Mouse (Mus musculus): ENCODE measurements around the gene Sik1. TPM values are rescaled to one million over a fixed set of nuclear protein-coding genes. Genes with fewer than 3 reads are reported as not detected.

Gene Sik1
- total RNA-seq, 1 experiment = 35.0 TPM

DNA sequence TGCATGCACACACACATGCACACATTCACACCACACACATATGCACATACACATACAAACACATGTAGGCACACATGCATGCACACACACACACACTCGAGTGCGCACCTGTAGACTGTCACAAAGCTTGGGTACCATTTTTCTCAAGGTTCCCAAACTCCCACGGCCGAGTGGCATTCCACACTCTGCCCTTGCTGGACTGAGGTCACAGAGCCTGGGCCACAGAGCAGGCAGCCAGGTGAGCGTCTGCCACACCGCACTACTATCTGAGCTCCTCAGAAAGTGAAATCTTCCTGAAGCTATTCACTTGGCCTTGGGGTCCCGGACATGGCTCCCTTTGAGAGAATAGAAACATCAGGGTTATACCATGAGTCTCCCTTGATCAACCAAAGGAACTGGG is 40.7 kb upstream of the Sik1 start:
- in situ Hi-C loops (cut with MboI; ENCODE audit: low sequenced_read_pairs in 2 of 2, unreplicated experiment in 2 of 2) = no loop called here
- Histone ChIP-seq H3K9ac (ENCODE audit: insufficient read depth, low read depth, low read length, poor library complexity, severe bottlenecking) (no peak overlapping the region), H3K36me3 (ENCODE audit: control insufficient read depth, insufficient read depth, low read length, poor library complexity, severe bottlenecking) (no peaks in the 10 kb centered on the region), H3K4me1 (ENCODE audit: control insufficient read depth in 2 of 2, insufficient read depth in 2 of 2, low read length in 2 of 2, poor library complexity in 1 of 2) (peaks cover 0 to 16% of the 10 kb centered on the region in 2 experiments; a peak in 1 of 4 replicates), H3K9me3 (ENCODE audit: control insufficient read depth, insufficient read depth, low read depth, low read length) (no peaks in the 10 kb centered on the region), H3K27ac (ENCODE audit: insufficient read depth, low read depth, low read length, poor library complexity, severe bottlenecking) (no peak overlapping the region; the same call in 1 of the 2 replicates), H3K4me3 (ENCODE audit: insufficient read depth in 1 of 2, low read depth in 1 of 2, low read length in 2 of 2, poor library complexity in 1 of 2, severe bottlenecking in 1 of 2) (no peak overlapping the region)
- TF ChIP-seq ZC3H11A (IDR thresholded peaks at IDR 0.05; ENCODE audit: borderline replicate concordance, low read depth, low read length) (no peak), CHD2 (IDR thresholded peaks at IDR 0.05; ENCODE audit: low read depth, low read length) (no peak), HCFC1 (IDR thresholded peaks at IDR 0.05; ENCODE audit: borderline replicate concordance, insufficient read depth, low read length) (no peak), ZNF384 (IDR thresholded peaks at IDR 0.05; ENCODE audit: low read depth, low read length) (no peak), MAFK (IDR thresholded peaks at IDR 0.05; ENCODE audit: insufficient read depth, low read depth, low read length) (no peak)
- no peak for DNase-seq (ENCODE audit: low read depth, low spot score)

DNA sequence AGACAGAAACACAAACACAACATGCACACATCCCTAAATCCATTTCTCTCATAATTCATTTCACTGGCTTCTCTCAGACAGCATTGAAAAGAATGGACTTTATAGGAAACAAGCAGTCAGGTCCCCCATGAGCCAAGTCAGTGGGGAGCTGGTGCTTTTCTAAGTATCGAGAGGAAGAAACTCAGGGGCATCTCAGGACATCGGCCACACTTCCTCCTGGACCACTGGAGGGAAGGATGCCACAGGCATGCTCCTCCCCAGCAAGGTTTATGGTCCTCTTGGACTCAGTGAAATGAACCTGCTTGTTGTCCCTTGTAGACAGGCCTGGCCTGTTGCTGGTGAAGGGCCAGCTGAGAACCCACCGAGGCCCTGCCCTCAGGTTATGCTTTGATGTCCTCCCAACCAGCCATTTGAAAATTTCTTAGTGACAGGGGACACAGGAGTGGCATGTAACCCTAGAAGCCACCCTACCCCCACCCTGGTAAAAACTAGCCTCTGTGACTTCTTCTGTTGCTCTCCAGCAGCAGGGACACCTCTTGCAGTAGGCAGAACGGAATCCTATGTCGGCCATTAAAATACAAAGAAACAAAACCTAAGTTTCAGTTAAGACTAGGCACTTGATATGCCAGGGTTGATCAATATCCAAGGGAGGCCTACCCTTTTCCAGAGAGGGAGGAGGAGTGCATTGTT is 37.9 kb upstream of the Sik1 start:
- Histone ChIP-seq H3K9ac (ENCODE audit: insufficient read depth, low read depth, low read length, poor library complexity, severe bottlenecking) (no peak overlapping the region), H3K4me3 (ENCODE audit: insufficient read depth in 1 of 2, low read depth in 1 of 2, low read length in 2 of 2, poor library complexity in 1 of 2, severe bottlenecking in 1 of 2) (no peak overlapping the region), H3K9me3 (ENCODE audit: control insufficient read depth, insufficient read depth, low read depth, low read length) (no peaks in the 10 kb centered on the region), H3K36me3 (ENCODE audit: control insufficient read depth, insufficient read depth, low read length, poor library complexity, severe bottlenecking) (no peaks in the 10 kb centered on the region), H3K27ac (ENCODE audit: insufficient read depth, low read depth, low read length, poor library complexity, severe bottlenecking) (no peak overlapping the region), H3K4me1 (ENCODE audit: control insufficient read depth in 2 of 2, insufficient read depth in 2 of 2, low read length in 2 of 2, poor library complexity in 1 of 2) (peaks cover 0 to 15% of the 10 kb centered on the region in 2 experiments; a peak in 2 of 4 replicates)
- no peak for DNase-seq (ENCODE audit: low read depth, low spot score)
- TF ChIP-seq ZC3H11A (IDR thresholded peaks at IDR 0.05; ENCODE audit: borderline replicate concordance, low read depth, low read length) (no peak), ZNF384 (IDR thresholded peaks at IDR 0.05; ENCODE audit: low read depth, low read length) (no peak), HCFC1 (IDR thresholded peaks at IDR 0.05; ENCODE audit: borderline replicate concordance, insufficient read depth, low read length) (no peak), MAFK (IDR thresholded peaks at IDR 0.05; ENCODE audit: insufficient read depth, low read depth, low read length) (no peak), CHD2 (IDR thresholded peaks at IDR 0.05; ENCODE audit: low read depth, low read length) (no peak)
- in situ Hi-C loops (cut with MboI; ENCODE audit: low sequenced_read_pairs in 2 of 2, unreplicated experiment in 2 of 2) = no loop called here

DNA sequence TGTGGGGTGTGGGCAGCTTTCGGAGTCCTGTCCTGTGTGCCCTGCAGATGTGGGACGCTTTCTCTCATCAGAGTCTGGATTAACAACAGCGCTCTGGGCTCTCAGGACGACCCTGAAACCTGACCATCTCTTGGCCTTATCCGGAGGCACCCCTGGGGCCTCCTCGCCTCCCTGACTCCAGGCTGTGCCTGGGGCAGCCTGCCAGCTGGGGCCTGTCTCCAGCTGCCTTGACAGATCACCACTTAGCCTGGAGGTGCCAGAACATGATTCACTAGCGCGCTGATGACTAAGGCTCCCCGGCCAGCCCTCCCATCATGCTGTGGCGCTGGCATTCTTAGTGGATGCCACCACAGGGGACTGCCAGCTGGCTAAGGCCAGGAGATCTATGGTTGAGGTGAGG is 37.1 kb upstream of the Sik1 start:
- DNase-seq (ENCODE audit: low read depth, low spot score) = no peak
- H3K9ac ChIP-seq (ENCODE audit: insufficient read depth, low read depth, low read length, poor library complexity, severe bottlenecking) = no peak overlapping the region
- H3K36me3 ChIP-seq (ENCODE audit: control insufficient read depth, insufficient read depth, low read length, poor library complexity, severe bottlenecking) = no peaks in the 10 kb centered on the region
- H3K9me3 ChIP-seq (ENCODE audit: control insufficient read depth, insufficient read depth, low read depth, low read length) = no peaks in the 10 kb centered on the region
- peaks cover 0 to 13% of the 10 kb centered on the region in 2 experiments; a peak in 2 of 4 replicates for H3K4me1 ChIP-seq (ENCODE audit: control insufficient read depth in 2 of 2, insufficient read depth in 2 of 2, low read length in 2 of 2, poor library complexity in 1 of 2)
- no peak for TF ChIP-seq MAFK (IDR thresholded peaks at IDR 0.05; ENCODE audit: insufficient read depth, low read depth, low read length)
- TF ChIP-seq ZC3H11A (IDR thresholded peaks at IDR 0.05; ENCODE audit: borderline replicate concordance, low read depth, low read length) = no peak
- no peak for TF ChIP-seq CHD2 (IDR thresholded peaks at IDR 0.05; ENCODE audit: low read depth, low read length)
- no peak for TF ChIP-seq ZNF384 (IDR thresholded peaks at IDR 0.05; ENCODE audit: low read depth, low read length)
- TF ChIP-seq HCFC1 (IDR thresholded peaks at IDR 0.05; ENCODE audit: borderline replicate concordance, insufficient read depth, low read length) = no peak
- H3K27ac ChIP-seq (ENCODE audit: insufficient read depth, low read depth, low read length, poor library complexity, severe bottlenecking) = no peak overlapping the region
- in situ Hi-C loops (cut with MboI; ENCODE audit: low sequenced_read_pairs in 2 of 2, unreplicated experiment in 2 of 2) = no loop called here
- no peak overlapping the region for H3K4me3 ChIP-seq (ENCODE audit: insufficient read depth in 1 of 2, low read depth in 1 of 2, low read length in 2 of 2, poor library complexity in 1 of 2, severe bottlenecking in 1 of 2)

DNA sequence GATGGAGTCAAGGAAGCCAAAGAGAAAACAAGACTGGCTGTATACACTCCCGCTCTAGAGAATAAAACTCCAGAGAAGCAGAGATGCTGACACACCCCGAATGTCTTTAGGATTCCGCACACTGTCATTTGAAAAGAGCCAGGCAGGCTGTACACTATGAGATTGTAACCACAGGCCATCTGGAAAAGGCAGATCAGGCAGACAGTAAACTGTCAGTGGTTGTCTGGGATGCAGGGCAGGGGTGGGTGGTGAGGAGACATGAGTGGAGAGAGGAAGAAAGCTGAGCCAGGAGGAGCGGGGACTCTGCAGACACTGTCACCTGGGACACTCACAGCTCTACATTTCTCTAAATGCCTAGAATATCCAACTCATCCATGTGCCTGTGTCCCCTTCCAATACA is 36.3 kb upstream of the Sik1 start:
- TF ChIP-seq CHD2 (IDR thresholded peaks at IDR 0.05; ENCODE audit: low read depth, low read length) = no peak
- in situ Hi-C loops (cut with MboI; ENCODE audit: low sequenced_read_pairs in 2 of 2, unreplicated experiment in 2 of 2) = no loop called here

More for the DNA sequence above, 36.3 kb upstream of the Sik1 start:
- no peak overlapping the region for H3K27ac ChIP-seq (ENCODE audit: insufficient read depth, low read depth, low read length, poor library complexity, severe bottlenecking)
- no peaks in the 10 kb centered on the region for H3K9me3 ChIP-seq (ENCODE audit: control insufficient read depth, insufficient read depth, low read depth, low read length)
- DNase-seq (ENCODE audit: low read depth, low spot score) = no peak
- H3K4me1 ChIP-seq (ENCODE audit: control insufficient read depth in 2 of 2, insufficient read depth in 2 of 2, low read length in 2 of 2, poor library complexity in 1 of 2) = peaks cover 0 to 9% of the 10 kb centered on the region in 2 experiments; a peak in 2 of 4 replicates
- H3K4me3 ChIP-seq (ENCODE audit: insufficient read depth in 1 of 2, low read depth in 1 of 2, low read length in 2 of 2, poor library complexity in 1 of 2, severe bottlenecking in 1 of 2) = no peak overlapping the region
- no peaks in the 10 kb centered on the region for H3K36me3 ChIP-seq (ENCODE audit: control insufficient read depth, insufficient read depth, low read length, poor library complexity, severe bottlenecking)
- H3K9ac ChIP-seq (ENCODE audit: insufficient read depth, low read depth, low read length, poor library complexity, severe bottlenecking) = no peak overlapping the region

All from ES-E14 (cell line).